Mouse (Mus musculus): Measurements from ENCODE around the gene Fbxo7. TPM values are rescaled to one million over a fixed set of nuclear protein-coding genes. Genes with fewer than 3 reads are reported as not detected.

Gene Fbxo7
- polyA plus RNA-seq, 1 experiment: 53.2 TPM

DNA sequence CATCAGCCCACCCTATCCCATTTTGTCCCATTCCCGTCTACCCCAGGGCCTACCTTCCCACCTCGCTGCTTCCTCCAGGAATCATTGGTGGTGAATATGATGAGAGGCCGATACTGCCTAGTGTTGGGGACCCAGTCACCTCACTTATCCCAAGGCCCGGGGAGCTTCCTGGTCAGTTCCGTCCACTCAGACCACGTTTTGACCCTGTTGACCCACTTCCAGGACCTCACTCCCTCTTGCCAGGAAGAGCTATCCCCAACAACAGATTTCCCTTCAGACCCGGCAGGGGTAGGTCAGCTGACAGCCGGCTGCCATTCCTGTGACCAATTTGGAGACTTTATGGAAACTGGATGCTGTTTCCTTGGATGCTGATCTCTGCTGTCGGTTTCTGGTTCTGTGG lies 26.0 kb downstream of the Fbxo7 start:
- Histone ChIP-seq H3K36me3 (ENCODE audit: control insufficient read depth, insufficient read depth, low read length) (peaks cover 54% of the 10 kb centered on the region), H3K4me1 (replicated peaks; ENCODE audit: control insufficient read depth, insufficient read depth, low read length) (no peaks in the 10 kb centered on the region), H3K27me3 (ENCODE audit: control insufficient read depth, insufficient read depth, low read length) (no peaks in the 10 kb centered on the region), H3K27ac (ENCODE audit: control insufficient read depth, insufficient read depth, low read length) (no peak overlapping the region), H3K4me3 (ENCODE audit: control insufficient read depth, insufficient read depth, low read length) (no peak overlapping the region)
- 97% methylated on average over 9 of the region's 9 CpGs for WGBS
- DNase-seq: no peak
- TF ChIP-seq POLR2A (IDR thresholded peaks at IDR 0.05; ENCODE audit: control insufficient read depth, extremely low read depth, insufficient read depth, low read length, poor library complexity): no peak
- no peak for TF ChIP-seq CTCF (IDR thresholded peaks at IDR 0.05; ENCODE audit: borderline replicate concordance, control insufficient read depth, extremely low read depth, insufficient read depth, low read length, poor library complexity)

DNA sequence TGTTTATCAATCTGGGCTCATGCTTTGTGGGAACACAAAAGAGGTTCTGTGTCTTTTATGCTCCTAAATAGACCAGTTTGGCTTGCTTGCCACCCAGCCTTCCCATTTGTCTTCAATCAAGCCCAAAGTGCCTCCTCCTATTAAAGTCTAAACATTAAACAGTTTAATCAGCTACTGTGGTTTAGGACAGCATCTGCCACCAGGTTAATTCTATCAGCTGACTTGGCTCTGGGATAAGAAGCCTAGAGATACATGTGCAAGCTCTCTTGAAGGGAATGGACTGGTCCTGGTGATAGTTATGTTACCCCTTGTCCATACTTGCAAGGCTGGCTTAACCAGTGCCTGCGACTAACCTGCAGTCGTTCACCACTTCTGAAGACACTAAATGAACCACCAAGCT lies 28.8 kb downstream of the Fbxo7 start:
- 89% methylated on average over 2 of the region's 2 CpGs for WGBS
- no peak for TF ChIP-seq POLR2A (IDR thresholded peaks at IDR 0.05; ENCODE audit: control insufficient read depth, extremely low read depth, insufficient read depth, low read length, poor library complexity)
- TF ChIP-seq CTCF (IDR thresholded peaks at IDR 0.05; ENCODE audit: borderline replicate concordance, control insufficient read depth, extremely low read depth, insufficient read depth, low read length, poor library complexity): no peak
- no peak overlapping the region for H3K27ac ChIP-seq (ENCODE audit: control insufficient read depth, insufficient read depth, low read length)

DNA sequence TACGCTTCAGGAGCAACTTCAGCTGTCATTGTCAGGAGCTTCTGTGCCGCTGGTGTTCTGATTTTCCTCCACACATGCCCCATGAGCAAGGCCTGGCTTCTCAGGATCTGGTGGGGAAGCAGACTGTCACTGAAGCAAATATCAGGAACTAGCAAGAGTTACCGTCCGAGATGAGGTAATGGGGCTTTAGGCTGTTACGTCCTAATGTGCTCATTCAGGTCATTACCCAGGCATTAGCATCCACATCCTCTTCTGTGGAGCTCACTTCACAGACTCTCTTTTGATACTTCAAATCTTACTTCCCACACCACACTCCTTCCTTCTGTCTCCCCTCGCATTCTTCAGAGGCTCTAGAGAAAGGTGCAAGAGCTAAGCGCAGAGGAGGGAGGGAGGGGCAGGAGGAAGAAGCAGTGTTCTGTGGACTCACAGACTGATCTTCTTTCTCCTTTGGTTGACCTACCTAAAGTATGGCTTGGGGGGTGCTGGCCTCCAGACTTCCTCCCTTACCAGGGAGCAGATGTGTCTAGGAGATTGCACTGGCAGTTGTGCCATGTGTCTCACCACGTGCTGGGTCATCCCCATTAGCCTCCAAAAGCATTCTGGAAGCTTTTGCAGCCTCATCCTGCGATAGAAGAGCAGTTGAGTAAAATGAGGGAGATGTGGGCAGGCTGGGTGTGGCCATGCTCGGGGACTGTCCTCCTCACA lies 31.2 kb downstream of the Fbxo7 start:
- H3K27ac ChIP-seq (ENCODE audit: control insufficient read depth, insufficient read depth, low read length): no peak overlapping the region
- TF ChIP-seq CTCF (IDR thresholded peaks at IDR 0.05; ENCODE audit: borderline replicate concordance, control insufficient read depth, extremely low read depth, insufficient read depth, low read length, poor library complexity): no peak
- no peak for TF ChIP-seq POLR2A (IDR thresholded peaks at IDR 0.05; ENCODE audit: control insufficient read depth, extremely low read depth, insufficient read depth, low read length, poor library complexity)
- H3K4me3 ChIP-seq (ENCODE audit: control insufficient read depth, insufficient read depth, low read length): no peak overlapping the region
- no peaks in the 10 kb centered on the region for H3K27me3 ChIP-seq (ENCODE audit: control insufficient read depth, insufficient read depth, low read length)
- H3K4me1 ChIP-seq (replicated peaks; ENCODE audit: control insufficient read depth, insufficient read depth, low read length): no peaks in the 10 kb centered on the region
- no peak for DNase-seq
- 62% methylated on average over 10 of the region's 10 CpGs for WGBS
- peaks cover 17% of the 10 kb centered on the region for H3K36me3 ChIP-seq (ENCODE audit: control insufficient read depth, insufficient read depth, low read length)

More for the DNA sequence above, 28.8 kb downstream of the Fbxo7 start:
- Histone ChIP-seq H3K4me3 (ENCODE audit: control insufficient read depth, insufficient read depth, low read length) (no peak overlapping the region), H3K27me3 (ENCODE audit: control insufficient read depth, insufficient read depth, low read length) (no peaks in the 10 kb centered on the region), H3K36me3 (ENCODE audit: control insufficient read depth, insufficient read depth, low read length) (peaks cover 36% of the 10 kb centered on the region), H3K4me1 (replicated peaks; ENCODE audit: control insufficient read depth, insufficient read depth, low read length) (no peaks in the 10 kb centered on the region)
- DNase-seq: no peak

DNA sequence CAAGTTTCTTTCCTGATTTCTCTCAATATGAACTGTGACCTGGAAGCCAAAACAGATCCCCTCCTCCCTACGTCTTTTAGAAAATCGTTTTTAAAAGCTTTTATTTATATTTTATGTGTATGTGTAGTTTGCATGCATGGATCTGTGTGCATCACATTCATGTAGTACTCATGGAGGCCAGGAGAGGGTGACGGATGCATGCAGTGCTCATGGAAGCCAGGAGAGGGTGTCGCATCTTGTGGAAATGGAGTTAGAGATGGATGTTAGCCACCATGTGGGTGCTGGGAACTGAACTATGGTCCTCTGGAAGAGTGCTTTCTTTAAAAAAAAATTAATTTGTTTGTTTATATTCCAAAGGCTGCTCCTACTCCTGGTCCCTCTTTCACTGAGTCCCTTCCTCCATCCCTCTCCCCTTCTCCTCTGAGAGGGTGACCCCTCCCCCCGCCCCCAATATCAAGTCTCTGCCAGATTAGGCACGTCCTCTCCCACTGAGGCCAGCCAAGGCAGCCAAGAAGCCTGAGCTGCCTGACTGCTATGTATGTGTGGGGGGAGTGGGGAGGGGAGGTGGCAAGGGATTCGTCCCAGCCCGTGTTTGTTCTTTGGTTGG lies 34.6 kb downstream of the Fbxo7 start:
- H3K4me3 ChIP-seq (ENCODE audit: control insufficient read depth, insufficient read depth, low read length): no peak overlapping the region
- H3K36me3 ChIP-seq (ENCODE audit: control insufficient read depth, insufficient read depth, low read length): no peaks in the 10 kb centered on the region
- 92% methylated on average over 8 of the region's 8 CpGs for WGBS
- DNase-seq: no peak
- no peaks in the 10 kb centered on the region for H3K27me3 ChIP-seq (ENCODE audit: control insufficient read depth, insufficient read depth, low read length)
- H3K27ac ChIP-seq (ENCODE audit: control insufficient read depth, insufficient read depth, low read length): no peak overlapping the region
- no peak for TF ChIP-seq POLR2A (IDR thresholded peaks at IDR 0.05; ENCODE audit: control insufficient read depth, extremely low read depth, insufficient read depth, low read length, poor library complexity)
- TF ChIP-seq CTCF (IDR thresholded peaks at IDR 0.05; ENCODE audit: borderline replicate concordance, control insufficient read depth, extremely low read depth, insufficient read depth, low read length, poor library complexity): no peak
- H3K4me1 ChIP-seq (replicated peaks; ENCODE audit: control insufficient read depth, insufficient read depth, low read length): no peaks in the 10 kb centered on the region

DNA sequence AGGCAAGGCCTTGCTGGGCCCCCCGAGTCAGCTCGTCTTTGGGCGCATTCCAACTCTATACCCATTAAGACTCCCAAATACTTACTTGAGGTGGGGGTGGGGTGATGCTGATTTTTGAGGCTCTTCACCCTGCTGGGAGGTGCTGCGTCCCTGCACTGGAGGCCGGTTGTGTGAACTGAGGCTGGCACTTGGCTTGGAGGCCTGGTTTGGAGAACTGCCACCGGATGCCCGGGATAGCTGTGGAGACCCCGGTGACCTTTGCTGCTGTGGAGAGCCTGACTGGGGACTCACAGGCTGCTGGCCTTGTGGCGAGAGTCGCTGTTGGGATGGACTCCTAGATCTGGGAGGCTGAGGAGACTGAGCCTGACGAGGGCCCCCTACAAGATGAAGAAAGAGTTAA lies 35.5 kb downstream of the Fbxo7 start:
- TF ChIP-seq POLR2A (IDR thresholded peaks at IDR 0.05; ENCODE audit: control insufficient read depth, extremely low read depth, insufficient read depth, low read length, poor library complexity) (no peak), CTCF (IDR thresholded peaks at IDR 0.05; ENCODE audit: borderline replicate concordance, control insufficient read depth, extremely low read depth, insufficient read depth, low read length, poor library complexity) (no peak)
- H3K27ac ChIP-seq (ENCODE audit: control insufficient read depth, insufficient read depth, low read length): no peak overlapping the region
- H3K27me3 ChIP-seq (ENCODE audit: control insufficient read depth, insufficient read depth, low read length): no peaks in the 10 kb centered on the region
- no peaks in the 10 kb centered on the region for H3K36me3 ChIP-seq (ENCODE audit: control insufficient read depth, insufficient read depth, low read length)
- H3K4me1 ChIP-seq (replicated peaks; ENCODE audit: control insufficient read depth, insufficient read depth, low read length): no peaks in the 10 kb centered on the region
- no peak for DNase-seq
- WGBS: 97% methylated on average over 11 of the region's 11 CpGs
- no peak overlapping the region for H3K4me3 ChIP-seq (ENCODE audit: control insufficient read depth, insufficient read depth, low read length)

DNA sequence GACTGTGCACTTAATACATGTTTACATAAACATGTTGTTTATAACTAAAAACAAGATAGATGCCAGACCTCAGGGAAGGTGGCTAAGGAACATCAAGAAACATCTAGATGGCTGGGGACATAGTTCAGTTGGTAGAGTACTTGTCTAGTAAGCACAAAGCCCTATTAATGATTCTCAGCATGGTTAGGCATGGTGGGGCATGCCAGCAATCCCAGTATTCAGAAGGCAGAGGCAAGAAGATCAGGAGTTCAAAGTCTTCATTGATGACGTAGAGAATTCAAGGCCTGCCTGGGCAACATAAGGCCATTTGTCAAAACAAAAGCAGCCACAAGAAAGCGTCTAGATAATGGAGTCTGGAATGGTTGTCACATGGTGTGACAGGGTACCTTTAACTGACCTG lies 35.9 kb downstream of the Fbxo7 start:
- H3K27me3 ChIP-seq (ENCODE audit: control insufficient read depth, insufficient read depth, low read length): no peaks in the 10 kb centered on the region
- 86% methylated on average over 2 of the region's 2 CpGs for WGBS
- TF ChIP-seq POLR2A (IDR thresholded peaks at IDR 0.05; ENCODE audit: control insufficient read depth, extremely low read depth, insufficient read depth, low read length, poor library complexity) (no peak), CTCF (IDR thresholded peaks at IDR 0.05; ENCODE audit: borderline replicate concordance, control insufficient read depth, extremely low read depth, insufficient read depth, low read length, poor library complexity) (no peak)
- H3K4me1 ChIP-seq (replicated peaks; ENCODE audit: control insufficient read depth, insufficient read depth, low read length): no peaks in the 10 kb centered on the region
- H3K36me3 ChIP-seq (ENCODE audit: control insufficient read depth, insufficient read depth, low read length): no peaks in the 10 kb centered on the region
- no peak for DNase-seq
- no peak overlapping the region for H3K4me3 ChIP-seq (ENCODE audit: control insufficient read depth, insufficient read depth, low read length)
- no peak overlapping the region for H3K27ac ChIP-seq (ENCODE audit: control insufficient read depth, insufficient read depth, low read length)
